Mouse (Mus musculus): ENCODE results near the gene Olfr643. TPM values are rescaled to one million over a fixed set of nuclear protein-coding genes. Genes with fewer than 3 reads are reported as not detected.
"Not testable (repeated sequence)": the region's sequence is repeated elsewhere in the genome, so short reads cannot be mapped to it uniquely, and the experiment has no call there.

Olfr643 gene
- total RNA-seq, 2 experiments from 2014 or later, result not detected

GRCm38 (mm10) chr7:104025473-104025872 is 111.7 kb downstream of the Olfr643 start, which contains the start of gene Olfr640:
Olfr640 (minus strand) TSS chr7:104025573.
- intact Hi-C loops (cut with DNase I), result no loop called here

GRCm38 (mm10) chr7:104021651-104022050 is 115.6 kb downstream of the Olfr643 start:
- intact Hi-C loops (cut with DNase I), result no loop called here

More at GRCm38 (mm10) chr7:104025473-104025872, 111.7 kb downstream of the Olfr643 start, which contains the start of gene Olfr640:
- no peak for DNase-seq (ENCODE audit: low spot score in 2 of 2)

GRCm38 (mm10) chr7:104018953-104019352 is 118.3 kb downstream of the Olfr643 start:
- no peak for DNase-seq (ENCODE audit: low spot score in 2 of 2)
- intact Hi-C loops (cut with DNase I), result no loop called here

More at GRCm38 (mm10) chr7:104021651-104022050, 115.6 kb downstream of the Olfr643 start:
- no peak for DNase-seq (ENCODE audit: low spot score in 2 of 2)

- intact Hi-C loops (cut with DNase I), result no loop called here
- no peak for DNase-seq (ENCODE audit: low spot score in 2 of 2)
Measured at GRCm38 (mm10) chr7:104017203-104017602, 120.0 kb downstream of the Olfr643 start, which contains the start of gene Olfr639. Olfr639 (minus strand) TSS chr7:104017303.

- DNase-seq (ENCODE audit: low spot score in 2 of 2), result no peak
- intact Hi-C loops (cut with DNase I), result no loop called here
Measured at GRCm38 (mm10) chr7:103999124-103999523, 138.1 kb downstream of the Olfr643 start.

GRCm38 (mm10) chr7:103998446-103998845 is 138.8 kb downstream of the Olfr643 start, which contains the start of gene Olfr638:
Olfr638 (plus strand) TSS chr7:103998746.
- intact Hi-C loops (cut with DNase I), result no loop called here
- DNase-seq (ENCODE audit: low spot score in 2 of 2), result no peak

GRCm38 (mm10) chr7:103971782-103972181 is 165.4 kb downstream of the Olfr643 start:
- no peak for DNase-seq (ENCODE audit: low spot score in 2 of 2)
- intact Hi-C loops (cut with DNase I), result no loop called here

- intact Hi-C loops (cut with DNase I), result no loop called here
- DNase-seq (ENCODE audit: low spot score in 2 of 2), result no peak
Measured at GRCm38 (mm10) chr7:103970852-103971251, 166.4 kb downstream of the Olfr643 start, which contains the start of gene Olfr635. Olfr635 (plus strand) TSS chr7:103971152.

GRCm38 (mm10) chr7:103966873-103967272 is 170.3 kb downstream of the Olfr643 start:
- DNase-seq (ENCODE audit: low spot score in 2 of 2), result not testable (repeated sequence)

More at GRCm38 (mm10) chr7:103966873-103967272, 170.3 kb downstream of the Olfr643 start:
- intact Hi-C loops (cut with DNase I), result not testable (repeated sequence)

Other genes with a start within 250 kb of the Olfr643 start
- not detected for gene Olfr64, start 242.9 kb downstream of the Olfr643 start, total RNA-seq (2021)
- gene Olfr65, start 233.9 kb downstream of the Olfr643 start, total RNA-seq (2021), result not detected
- gene Olfr631, start 208.6 kb downstream of the Olfr643 start, total RNA-seq (2021), result not detected
- gene Olfr632, start 203.1 kb downstream of the Olfr643 start, total RNA-seq (2021), result not detected
- not detected for gene Olfr633, start 193.0 kb downstream of the Olfr643 start, total RNA-seq (2021)
- under 1 TPM in 1 of 2 experiments, not detected in 1; 0.04 TPM for gene Olfr635, start 166.3 kb downstream of the Olfr643 start, total RNA-seq (2021)
- gene Olfr638, start 138.7 kb downstream of the Olfr643 start, total RNA-seq (2021), result not detected
- under 1 TPM; 0.08 to 0.18 TPM for gene Olfr639, start 120.1 kb downstream of the Olfr643 start, total RNA-seq (2021)
- gene Olfr640, start 111.8 kb downstream of the Olfr643 start, total RNA-seq (2021), result not detected
- not detected for gene Olfr641, start 102.0 kb downstream of the Olfr643 start, total RNA-seq (2021)
- not detected for gene Olfr642, start 84.7 kb downstream of the Olfr643 start, total RNA-seq (2021)
- gene 4930516K23Rik, start 76.0 kb downstream of the Olfr643 start, total RNA-seq (2021), result not detected
- gene Olfr644, start 65.5 kb downstream of the Olfr643 start, total RNA-seq (2021), result not detected
- gene Olfr645, start 51.9 kb downstream of the Olfr643 start, total RNA-seq (2021), result not detected
- gene Olfr646, start 32.5 kb downstream of the Olfr643 start, total RNA-seq (2021), result not detected
- gene Ubqln5, start 7.6 kb downstream of the Olfr643 start, total RNA-seq (2021), result not detected
- gene Ubqln3, start 5.9 kb upstream of the Olfr643 start, total RNA-seq (2021), result not detected
- gene Ubqlnl, start 13.2 kb upstream of the Olfr643 start, total RNA-seq (2021), result not detected
- not detected for gene Olfm5, start 27.4 kb upstream of the Olfr643 start, total RNA-seq (2021)
- under 1 TPM; 0.30 to 0.40 TPM for gene Olfr648, start 46.0 kb upstream of the Olfr643 start, total RNA-seq (2021)
- not detected for gene Olfr649, start 58.6 kb upstream of the Olfr643 start, total RNA-seq (2021)
- under 1 TPM; 0.13 to 0.15 TPM for gene Trim6, start 81.4 kb upstream of the Olfr643 start, total RNA-seq (2021)
- gene Trim34a, start 107.1 kb upstream of the Olfr643 start, total RNA-seq (2021), result under 1 TPM; 0.68 to 0.72 TPM
- under 1 TPM; 0.38 to 0.55 TPM for gene Trim5, start 150.7 kb upstream of the Olfr643 start, total RNA-seq (2021)
- 1 to 10 TPM; 1.4 to 2.2 TPM for gene Trim12a, start 178.1 kb upstream of the Olfr643 start, total RNA-seq (2021)
- under 1 TPM in 1 of 2 experiments, not detected in 1; 0.26 TPM for gene Trim34b, start 192.1 kb upstream of the Olfr643 start, total RNA-seq (2021)
- gene Trim12c, start 216.0 kb upstream of the Olfr643 start, total RNA-seq (2021), result 1 to 10 TPM; 1.1 to 1.2 TPM
- gene Trim30b, start 232.5 kb upstream of the Olfr643 start, total RNA-seq (2021), result not detected